Mouse (Mus musculus): ENCODE results near the gene Siglecf. TPM values are rescaled to one million over a fixed set of nuclear protein-coding genes. Genes with fewer than 3 reads are reported as not detected.

The Siglecf gene
- polyA plus RNA-seq, 1 experiment from 2014 or later: 0.17 TPM

- Histone ChIP-seq H3K27ac (replicated peaks) (no peak overlapping the region), H3K4me2 (no peak overlapping the region), H3K4me1 (replicated peaks) (no peaks in the 10 kb centered on the region), H3K9ac (no peak overlapping the region), H3K4me3 (no peak overlapping the region), H3K27me3 (no peaks in the 10 kb centered on the region), H3K36me3 (no peaks in the 10 kb centered on the region), H3K9me3 (no peaks in the 10 kb centered on the region)
- WGBS: 83% methylated on average over 8 of the region's 8 CpGs
- ATAC-seq (ENCODE audit: low read depth): no peak
These were observed 41.4 kb downstream of the Siglecf start for GRCm38 (mm10) chr7:43392349-43393121.

GRCm38 (mm10) chr7:43399501-43399900, 48.4 kb downstream of the Siglecf start:
- WGBS: 90% methylated on average over 2 of the region's 2 CpGs
- no peak for ATAC-seq (ENCODE audit: low read depth)
- no peak overlapping the region for H3K4me3 ChIP-seq
- H3K9ac ChIP-seq: no peak overlapping the region
- no peaks in the 10 kb centered on the region for H3K4me1 ChIP-seq (replicated peaks)
- no peak overlapping the region for H3K27ac ChIP-seq (replicated peaks)
- H3K4me2 ChIP-seq: no peak overlapping the region
- no peaks in the 10 kb centered on the region for H3K9me3 ChIP-seq
- no peaks in the 10 kb centered on the region for H3K36me3 ChIP-seq
- no peaks in the 10 kb centered on the region for H3K27me3 ChIP-seq

GRCm38 (mm10) chr7:43402718-43403117, 51.6 kb downstream of the Siglecf start:
- Histone ChIP-seq H3K4me2 (no peak overlapping the region), H3K4me1 (replicated peaks) (no peaks in the 10 kb centered on the region), H3K27ac (replicated peaks) (no peak overlapping the region), H3K4me3 (no peak overlapping the region), H3K9ac (no peak overlapping the region), H3K27me3 (no peaks in the 10 kb centered on the region), H3K36me3 (no peaks in the 10 kb centered on the region), H3K9me3 (no peaks in the 10 kb centered on the region)
- no peak for ATAC-seq (ENCODE audit: low read depth)
- WGBS: 21% methylated on average over 2 of the region's 2 CpGs

GRCm38 (mm10) chr7:43407573-43407972, 56.4 kb downstream of the Siglecf start:
- no peaks in the 10 kb centered on the region for H3K4me1 ChIP-seq (replicated peaks)
- no peak overlapping the region for H3K9ac ChIP-seq
- 89% methylated on average over 3 of the region's 3 CpGs for WGBS
- no peaks in the 10 kb centered on the region for H3K9me3 ChIP-seq
- no peaks in the 10 kb centered on the region for H3K36me3 ChIP-seq
- no peaks in the 10 kb centered on the region for H3K27me3 ChIP-seq
- no peak overlapping the region for H3K4me2 ChIP-seq
- ATAC-seq (ENCODE audit: low read depth): no peak
- H3K27ac ChIP-seq (replicated peaks): no peak overlapping the region
- H3K4me3 ChIP-seq: no peak overlapping the region

- Histone ChIP-seq H3K4me3 (no peak within 1 kb of the TSS), H3K36me3 (no peaks in the 10 kb centered on the region), H3K27ac (replicated peaks) (no peak within 1 kb of the TSS), H3K9ac (no peak within 1 kb of the TSS), H3K9me3 (no peaks in the 10 kb centered on the region), H3K4me1 (replicated peaks) (no peaks in the 10 kb centered on the region), H3K4me2 (no peak within 1 kb of the TSS), H3K27me3 (no peaks in the 10 kb centered on the region)
- ATAC-seq (ENCODE audit: low read depth): no peak
- WGBS: 87% methylated on average over 4 of the region's 4 CpGs
These were observed 57.0 kb downstream of the Siglecf start, which contains the start of gene Siglecg for GRCm38 (mm10) chr7:43408131-43408553. Siglecg (plus strand) TSS chr7:43408204.

- 81% methylated on average over 3 of the region's 3 CpGs for WGBS
- ATAC-seq (ENCODE audit: low read depth): no peak
- H3K4me2 ChIP-seq: no peak overlapping the region
- no peak overlapping the region for H3K27ac ChIP-seq (replicated peaks)
- H3K4me1 ChIP-seq (replicated peaks): no peaks in the 10 kb centered on the region
- no peaks in the 10 kb centered on the region for H3K9me3 ChIP-seq
- no peaks in the 10 kb centered on the region for H3K36me3 ChIP-seq
- H3K27me3 ChIP-seq: no peaks in the 10 kb centered on the region
- no peak overlapping the region for H3K9ac ChIP-seq
- H3K4me3 ChIP-seq: no peak overlapping the region
These were observed 57.9 kb downstream of the Siglecf start for GRCm38 (mm10) chr7:43409084-43409483.

Other genes starting within 250 kb of the Siglecf start
- gene Zfp936, start 237.1 kb upstream of the Siglecf start, polyA plus RNA-seq (2015; fragmentation: Nextera tagmentation; extraction: Ambion mirVana): not detected in 2 replicates
- gene Zfp715, start 38.0 kb upstream of the Siglecf start, polyA plus RNA-seq (2015; fragmentation: Nextera tagmentation; extraction: Ambion mirVana): 16.2 and 17.4 TPM in 2 replicates
- gene Siglecg, start 56.9 kb downstream of the Siglecf start, polyA plus RNA-seq (2015; fragmentation: Nextera tagmentation; extraction: Ambion mirVana): 0.21 TPM in 1 of 2 replicates, not detected in the other
- gene Lim2, start 76.3 kb downstream of the Siglecf start, polyA plus RNA-seq (2015; fragmentation: Nextera tagmentation; extraction: Ambion mirVana): not detected in 2 replicates
- not detected in 2 replicates for gene Nkg7, start 85.7 kb downstream of the Siglecf start, polyA plus RNA-seq (2015; fragmentation: Nextera tagmentation; extraction: Ambion mirVana)
- gene Cldnd2, start 89.4 kb downstream of the Siglecf start, polyA plus RNA-seq (2015; fragmentation: Nextera tagmentation; extraction: Ambion mirVana): not detected in 2 replicates
- 148 and 170 TPM in 2 replicates for gene Etfb, start 92.7 kb downstream of the Siglecf start, polyA plus RNA-seq (2015; fragmentation: Nextera tagmentation; extraction: Ambion mirVana)
- gene Gm45233, start 92.8 kb downstream of the Siglecf start, polyA plus RNA-seq (2015; fragmentation: Nextera tagmentation; extraction: Ambion mirVana): 0.40 TPM in 1 of 2 replicates, not detected in the other
- 8.1 and 9.6 TPM in 2 replicates for gene Vsig10l, start 111.8 kb downstream of the Siglecf start, polyA plus RNA-seq (2015; fragmentation: Nextera tagmentation; extraction: Ambion mirVana)
- gene Iglon5, start 138.7 kb downstream of the Siglecf start, polyA plus RNA-seq (2015; fragmentation: Nextera tagmentation; extraction: Ambion mirVana): 8.6 TPM in 2 replicates
- not detected in 2 replicates for gene 4931406B18Rik, start 154.6 kb downstream of the Siglecf start, polyA plus RNA-seq (2015; fragmentation: Nextera tagmentation; extraction: Ambion mirVana)
- gene Cd33, start 193.1 kb downstream of the Siglecf start, polyA plus RNA-seq (2015; fragmentation: Nextera tagmentation; extraction: Ambion mirVana): 1.5 and 1.6 TPM in 2 replicates
- gene Zfp658, start 210.9 kb downstream of the Siglecf start, polyA plus RNA-seq (2015; fragmentation: Nextera tagmentation; extraction: Ambion mirVana): 8.2 and 9.5 TPM in 2 replicates
- gene Zfp719, start 228.3 kb downstream of the Siglecf start, polyA plus RNA-seq (2015; fragmentation: Nextera tagmentation; extraction: Ambion mirVana): 13.9 and 14.7 TPM in 2 replicates